Mouse (Mus musculus): ENCODE measurements around the gene Lrrc32. TPM values are rescaled to one million over a fixed set of nuclear protein-coding genes. Genes with fewer than 3 reads are reported as not detected.

Lrrc32 gene
- polyA plus RNA-seq, 1 experiment = 10.6 TPM

DNA sequence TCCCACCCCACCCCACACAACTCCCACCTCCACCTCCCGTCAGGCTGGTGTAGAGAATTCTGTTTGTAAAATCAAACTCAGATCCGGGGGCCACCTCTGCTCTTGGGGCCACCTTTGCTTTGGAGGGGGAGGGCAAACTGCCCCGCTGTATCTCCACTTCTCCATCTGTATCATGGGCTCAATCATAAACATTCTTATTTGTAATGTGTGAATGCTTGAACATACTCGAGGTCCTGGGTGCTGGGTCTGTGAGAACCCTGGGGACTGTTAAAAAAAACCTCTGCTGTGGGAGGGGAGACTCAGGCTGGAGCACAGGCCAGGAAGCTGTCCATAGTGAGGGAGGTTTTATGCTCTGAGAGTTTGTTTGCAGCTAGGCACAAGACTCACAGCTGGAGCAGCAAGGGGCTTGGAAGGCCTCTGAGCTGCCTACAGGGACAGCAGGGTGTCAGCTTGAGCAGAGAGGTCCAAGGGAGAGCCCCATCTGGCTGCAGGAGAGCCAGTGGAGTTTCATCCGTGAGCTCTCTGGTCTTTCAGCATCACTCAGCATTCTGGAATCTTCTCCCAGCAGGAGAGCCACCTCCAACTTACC is 15.7 kb downstream of the Lrrc32 start:
- WGBS = 34% methylated on average over 5 of the region's 5 CpGs
- no peak for DNase-seq (ENCODE audit: low read depth, low spot score)

DNA sequence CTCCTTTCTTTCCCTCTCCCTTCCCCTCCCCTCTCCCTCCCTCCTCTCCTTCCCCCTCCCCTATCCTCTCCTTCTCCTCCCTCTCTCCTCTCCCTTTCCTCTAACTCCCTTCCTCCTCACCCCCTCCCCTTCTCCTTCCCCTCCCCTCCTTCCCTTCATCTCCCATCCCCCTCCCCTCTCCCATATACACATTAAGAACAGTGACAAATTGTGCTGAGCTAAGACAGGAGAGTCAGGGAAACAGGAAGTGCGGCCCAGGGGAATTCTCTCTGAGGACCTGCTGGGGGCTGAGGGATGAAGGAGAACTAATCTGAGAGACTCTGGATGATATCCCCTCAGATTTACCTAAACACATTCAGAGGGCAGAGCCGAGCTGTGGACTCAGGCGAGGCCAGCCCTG is 16.6 kb downstream of the Lrrc32 start:
- WGBS = 49% methylated on average over 3 of the region's 3 CpGs
- DNase-seq (ENCODE audit: low read depth, low spot score) = no peak

DNA sequence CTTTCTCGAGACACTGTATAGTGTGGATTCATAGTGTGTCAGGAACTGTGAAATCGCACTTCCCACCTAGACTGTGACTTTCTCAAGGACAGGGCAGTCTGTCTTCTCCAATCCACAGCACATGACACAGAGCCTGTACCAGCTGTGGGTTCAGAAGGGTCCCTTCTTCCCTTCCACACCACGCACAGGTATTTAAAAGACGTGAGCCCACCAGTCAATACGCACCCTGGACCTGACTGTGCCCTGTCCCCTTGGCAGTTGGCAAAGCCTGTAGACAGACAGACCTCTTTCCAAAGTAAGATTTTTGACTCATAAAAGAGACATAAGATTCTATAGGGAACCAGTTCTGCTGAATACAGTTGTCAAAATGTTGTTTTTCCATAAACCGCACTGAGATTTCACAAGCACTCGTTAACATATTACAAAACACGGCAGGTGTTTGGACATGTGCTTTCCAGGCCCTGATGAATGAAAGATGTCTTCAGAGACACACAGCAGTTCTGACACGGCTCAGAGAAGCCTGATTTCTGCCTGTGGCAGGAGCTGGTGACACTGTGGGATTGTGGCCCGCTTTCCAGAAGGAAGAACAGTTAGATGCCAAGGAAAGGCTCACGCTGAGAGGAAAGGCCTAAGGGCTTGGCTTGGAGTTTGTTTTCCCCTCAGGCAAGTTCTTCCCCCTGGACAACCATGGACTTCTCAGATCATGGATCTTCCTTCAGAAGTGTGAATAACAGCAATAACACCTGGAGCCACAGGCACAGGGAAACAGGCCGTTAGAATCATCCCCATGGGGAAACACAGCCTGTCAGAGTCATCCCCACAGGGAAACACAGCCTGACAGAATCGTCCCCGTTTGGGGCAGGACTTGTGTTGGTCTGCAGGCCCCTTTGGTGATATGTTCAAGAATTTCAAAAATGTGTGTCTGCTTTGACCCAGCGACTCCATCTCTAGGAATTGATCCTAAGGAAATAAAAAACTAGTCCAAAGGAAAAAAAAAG is 22.2 kb downstream of the Lrrc32 start:
- 67% methylated on average over 15 of the region's 15 CpGs for WGBS
- no peak for DNase-seq (ENCODE audit: low read depth, low spot score)

- WGBS = 80% methylated on average over 3 of the region's 3 CpGs
- DNase-seq (ENCODE audit: low read depth, low spot score) = no peak
Measured at GRCm38 (mm10) chr7:98513251-98513650, 24.2 kb downstream of the Lrrc32 start.

DNA sequence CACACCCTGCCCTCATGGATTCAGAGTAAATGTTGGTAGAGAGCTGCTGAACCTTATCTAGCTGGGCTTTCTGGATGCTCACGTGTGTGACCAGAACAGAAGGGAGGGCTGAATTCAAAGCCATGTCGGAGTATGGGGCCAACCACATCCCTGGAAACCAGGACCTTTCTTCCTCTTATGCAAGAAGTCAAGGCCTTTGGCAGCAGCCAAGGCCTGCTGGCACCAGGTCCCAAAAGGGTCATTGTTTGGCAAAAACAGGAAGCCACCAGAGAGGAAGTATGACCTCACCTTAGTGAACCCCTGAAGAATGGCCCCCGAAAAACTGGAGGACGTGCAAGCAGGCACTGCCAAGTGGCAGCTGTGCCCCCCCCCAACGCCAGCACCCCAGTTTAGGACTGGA is 33.5 kb downstream of the Lrrc32 start:
- 68% methylated on average over 5 of the region's 5 CpGs for WGBS
- no peak for DNase-seq (ENCODE audit: low read depth, low spot score)

GRCm38 (mm10) chr7:98523070-98523812 is 34.2 kb downstream of the Lrrc32 start:
- 47% methylated on average over 8 of the region's 8 CpGs for WGBS
- peak; percentile 19 for DNase-seq (ENCODE audit: low read depth, low spot score)

GRCm38 (mm10) chr7:98523813-98524361 is 34.8 kb downstream of the Lrrc32 start:
- 2% methylated on average over 7 of the region's 7 CpGs for WGBS
- DNase-seq (ENCODE audit: low read depth, low spot score) = no peak

- no peak for DNase-seq (ENCODE audit: low read depth, low spot score)
- WGBS = 61% methylated on average over 6 of the region's 6 CpGs
Measured at GRCm38 (mm10) chr7:98524401-98524800, 35.3 kb downstream of the Lrrc32 start.

GRCm38 (mm10) chr7:98524869-98525699 is 36.0 kb downstream of the Lrrc32 start:
- no peak for DNase-seq (ENCODE audit: low read depth, low spot score)
- 61% methylated on average over 6 of the region's 6 CpGs for WGBS

GRCm38 (mm10) chr7:98527085-98527484 is 38.0 kb downstream of the Lrrc32 start:
- WGBS = over 99% methylated on average over 3 of the region's 3 CpGs
- DNase-seq (ENCODE audit: low read depth, low spot score) = no peak

GRCm38 (mm10) chr7:98531612-98532011 is 42.5 kb downstream of the Lrrc32 start:
- no peak for DNase-seq (ENCODE audit: low read depth, low spot score)
- WGBS = 64% methylated on average over 7 of the region's 7 CpGs

DNA sequence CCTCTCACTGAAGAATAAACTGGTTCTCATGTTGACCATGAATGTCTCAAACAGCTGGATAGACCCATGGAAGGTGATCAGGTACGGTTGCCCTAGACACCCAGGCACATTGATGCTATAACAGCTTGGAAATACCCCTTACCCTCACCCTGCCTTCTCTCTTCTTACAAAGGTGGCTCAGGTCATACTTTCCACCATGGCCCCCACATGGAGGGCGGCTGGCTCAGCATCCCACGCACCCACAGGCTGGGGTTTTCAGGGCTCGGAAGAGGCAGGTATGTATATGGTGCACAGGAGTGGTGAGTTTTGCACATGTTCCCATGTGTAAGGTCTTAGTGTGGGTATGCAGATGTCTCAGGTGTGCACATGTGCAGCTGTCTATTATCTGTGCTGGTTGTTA is 43.9 kb downstream of the Lrrc32 start:
- no peak for DNase-seq (ENCODE audit: low read depth, low spot score)
- 95% methylated on average over 4 of the region's 4 CpGs for WGBS

GRCm38 (mm10) chr7:98534432-98534855 is 45.4 kb downstream of the Lrrc32 start:
- WGBS = 83% methylated on average over 13 of the region's 13 CpGs
- no peak for DNase-seq (ENCODE audit: low read depth, low spot score)

GRCm38 (mm10) chr7:98535191-98535590 is 46.1 kb downstream of the Lrrc32 start:
- 83% methylated on average over 6 of the region's 6 CpGs for WGBS
- DNase-seq (ENCODE audit: low read depth, low spot score) = no peak

DNA sequence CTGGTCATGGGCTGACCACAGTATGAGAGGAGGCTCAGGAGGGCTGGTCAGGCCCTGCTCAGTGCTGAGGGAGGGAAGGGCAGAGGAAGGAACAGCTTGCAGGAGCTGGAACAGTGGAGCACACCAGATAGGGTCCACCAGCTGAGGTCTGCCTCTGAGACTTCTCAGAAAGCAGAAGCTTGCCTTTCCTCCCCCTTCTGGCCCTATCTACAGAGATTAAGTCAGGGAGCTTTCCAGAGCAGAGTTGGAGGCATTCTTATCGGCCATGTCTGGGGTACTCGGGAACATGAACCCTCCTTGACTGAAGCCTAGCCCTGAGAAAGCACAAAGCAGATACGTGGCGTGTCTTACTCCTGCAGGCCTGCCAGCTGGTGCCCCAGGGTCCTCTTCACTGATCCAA is 46.8 kb downstream of the Lrrc32 start:
- no peak for DNase-seq (ENCODE audit: low read depth, low spot score)
- WGBS = 93% methylated on average over 4 of the region's 4 CpGs

DNA sequence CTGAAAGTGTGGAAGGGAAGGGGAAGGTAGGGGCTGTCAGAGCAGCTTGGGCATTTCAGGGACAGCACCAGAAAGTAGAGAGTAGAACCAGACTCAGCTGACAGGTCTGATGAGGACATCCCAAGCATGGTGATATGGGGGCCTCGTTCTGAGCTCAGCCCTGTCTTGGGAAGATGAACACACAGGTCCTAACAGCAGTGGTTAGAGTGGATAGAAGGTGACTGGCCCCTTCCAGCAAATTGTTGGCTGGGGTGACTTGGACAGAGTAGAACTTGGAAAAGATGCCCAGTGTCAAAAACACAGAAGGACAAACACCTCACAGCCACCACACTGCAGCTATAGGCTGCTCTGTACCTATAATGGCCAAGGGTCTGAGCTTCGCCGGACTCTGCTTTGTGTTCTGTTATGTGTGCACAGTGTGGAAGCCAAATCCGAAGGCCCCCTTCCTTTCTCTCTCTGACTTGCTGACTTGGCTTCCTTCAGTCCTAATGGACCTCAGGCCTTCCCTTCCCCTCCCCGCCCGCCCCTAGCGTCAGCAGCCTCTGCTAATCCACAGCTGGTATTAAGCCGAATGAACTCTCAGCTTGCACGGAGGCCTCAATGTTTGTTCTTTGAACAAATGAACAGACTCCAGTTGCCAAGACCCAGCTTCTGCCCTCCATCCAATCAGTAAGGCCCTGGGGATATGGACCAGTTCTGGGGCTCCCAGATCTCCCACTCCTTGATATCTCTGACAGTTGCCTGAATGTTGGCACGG is 48.3 kb downstream of the Lrrc32 start:
- DNase-seq (ENCODE audit: low read depth, low spot score) = no peak
- WGBS = 56% methylated on average over 10 of the region's 10 CpGs

DNA sequence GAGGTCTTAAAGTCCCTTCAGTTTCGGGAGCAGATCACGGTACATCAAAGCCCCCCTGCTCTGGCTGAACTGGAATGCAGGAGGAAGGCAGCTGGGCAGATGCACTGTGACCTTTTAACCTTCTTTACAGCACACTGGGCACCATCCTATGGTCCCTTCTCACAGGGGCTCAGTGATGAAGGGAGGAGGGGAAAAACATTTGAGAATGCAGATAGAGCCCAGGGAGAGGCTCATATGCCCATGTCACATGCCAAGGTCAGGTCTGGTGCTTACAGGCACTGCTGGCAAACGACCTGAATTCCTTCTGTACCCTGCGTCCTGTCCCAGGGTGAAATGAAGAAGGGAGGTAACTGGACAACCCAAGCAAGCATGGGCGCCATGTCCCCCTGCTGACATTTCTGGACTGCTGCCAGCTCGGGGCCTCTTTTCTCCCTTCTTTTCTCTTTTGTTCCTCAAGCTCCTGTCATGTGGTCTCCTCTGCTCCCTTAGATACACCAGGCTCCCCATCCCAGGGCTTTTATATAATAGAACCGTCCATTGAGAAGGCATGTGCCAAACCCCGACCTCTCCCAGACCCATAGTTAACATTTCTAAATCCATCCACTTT is 49.0 kb downstream of the Lrrc32 start:
- 65% methylated on average over 8 of the region's 8 CpGs for WGBS
- DNase-seq (ENCODE audit: low read depth, low spot score) = no peak

- 84% methylated on average over 2 of the region's 2 CpGs for WGBS
- DNase-seq (ENCODE audit: low read depth, low spot score) = no peak
Measured at GRCm38 (mm10) chr7:98540879-98541278, 51.8 kb downstream of the Lrrc32 start.
